Mouse (Mus musculus) MEL (cell line): ENCODE data around the gene Carnmt1. TPM values are rescaled to one million over a fixed set of nuclear protein-coding genes. Genes with fewer than 3 reads are reported as not detected.
A peak's percentile ranks its signal among the peaks of the same experiment; 100 is the strongest.

ENCODE experiments used
- DNase-seq: peaks from one replicate; pipeline ENCODE4 v3.0.0; 2011; ENCODE audit warnings: low read depth, low spot score
- H3K27ac ChIP-seq: 2 replicates; pipeline ENCODE4 v1.5.1; 2012; ENCODE audit warnings: low read depth, mild to moderate bottlenecking, control low read depth, low read length, moderate library complexity; ENCODE audit not compliant: control insufficient read depth
- H3K27me3 ChIP-seq, 2 experiments: fragments of 150-350 bp in 1 of 2; sonication (generic) in 1 of 2; 2 replicates each; pipeline ENCODE4 v1.6.1; 2012; ENCODE audit warnings: low read length in 2 of 2, mild to moderate bottlenecking in 2 of 2, improper control_type of control experiment in 1 of 2, moderate library complexity in 1 of 2; ENCODE audit not compliant: insufficient read depth in 2 of 2, control insufficient read depth in 1 of 2
- H3K36me3 ChIP-seq, 2 experiments: 2 replicates each; pipeline ENCODE4 v1.6.1; 2012 to 2014; ENCODE audit warnings: low read length in 2 of 2, improper control_type of control experiment in 1 of 2, inconsistent platforms in 1 of 2, mild to moderate bottlenecking in 1 of 2; ENCODE audit not compliant: insufficient read depth in 2 of 2, control insufficient read depth in 1 of 2
- H3K4me1 ChIP-seq, 2 experiments: fragments of 150-350 bp in 1 of 2; sonication (generic) in 1 of 2; 2 replicates each; pipeline ENCODE4 v1.6.1; 2012; ENCODE audit warnings: low read length in 2 of 2, improper control_type of control experiment in 1 of 2, mild to moderate bottlenecking in 1 of 2; ENCODE audit not compliant: insufficient read depth in 2 of 2, control insufficient read depth in 1 of 2
- H3K4me3 ChIP-seq, 2 experiments: fragments of 150-350 bp in 1 of 2; sonication (generic) in 1 of 2; 2 replicates each; pipeline ENCODE4 v1.5.1; 2012; ENCODE audit warnings: low read depth in 2 of 2, low read length in 2 of 2, mild to moderate bottlenecking in 2 of 2, moderate library complexity in 2 of 2, control low read depth in 1 of 2, improper control_type of control experiment in 1 of 2; ENCODE audit not compliant: control insufficient read depth in 1 of 2, insufficient read depth in 1 of 2
- H3K79me2 ChIP-seq: 2 replicates; pipeline ENCODE4 v1.6.1; 2012; ENCODE audit warnings: mild to moderate bottlenecking, low read length, moderate library complexity; ENCODE audit not compliant: control insufficient read depth, poor library complexity, insufficient read depth
- H3K9ac ChIP-seq: 2 replicates; pipeline ENCODE4 v1.6.1; 2012; ENCODE audit warnings: low read depth, mild to moderate bottlenecking, control low read depth, low read length, moderate library complexity; ENCODE audit not compliant: control insufficient read depth, poor library complexity, severe bottlenecking
- H3K9me3 ChIP-seq: fragments of 150-350 bp; sonication (generic); replicated peaks from 2 replicates; pipeline ENCODE4 v1.6.1; 2012; ENCODE audit warnings: mild to moderate bottlenecking, low read length, improper control_type of control experiment, moderate library complexity; ENCODE audit not compliant: insufficient read depth
- CTCF ChIP-seq, 3 experiments: IDR thresholded peaks in 2 of 3; conservative IDR thresholded peaks in 1 of 3; 2 replicates each; pipeline ENCODE4 v1.5.1; 2011 to 2012; ENCODE audit warnings: low read length in 3 of 3, low read depth in 2 of 3, mild to moderate bottlenecking in 2 of 3, improper control_type of control experiment in 1 of 3, inconsistent platforms in 1 of 3, mixed read lengths in 1 of 3, moderate library complexity in 1 of 3; ENCODE audit not compliant: control insufficient read depth in 1 of 3, insufficient read depth in 1 of 3, poor library complexity in 1 of 3, severe bottlenecking in 1 of 3
- ELF1 ChIP-seq: IDR thresholded peaks from 2 replicates; pipeline ENCODE4 v1.6.1; 2014; ENCODE audit warnings: low read depth, mild to moderate bottlenecking, inconsistent platforms, low read length, improper control_type of control experiment, moderate library complexity
- EP300 ChIP-seq, 2 experiments: IDR thresholded peaks; 2 replicates each; pipeline ENCODE4 v1.6.1; 2011; ENCODE audit warnings: improper control_type of control experiment in 2 of 2, low read length in 2 of 2, low read depth in 1 of 2, mild to moderate bottlenecking in 1 of 2
- GABPA ChIP-seq: IDR thresholded peaks from 2 replicates; pipeline ENCODE4 v1.6.1; 2012; ENCODE audit warnings: low read depth, mild to moderate bottlenecking, inconsistent platforms, low read length, improper control_type of control experiment, moderate library complexity
- GATA1 ChIP-seq: IDR thresholded peaks from 2 replicates; pipeline ENCODE4 v1.6.1; 2011; ENCODE audit warnings: low read depth, low read length, improper control_type of control experiment
- HCFC1 ChIP-seq: IDR thresholded peaks from 2 replicates; pipeline ENCODE4 v1.6.1; 2012; ENCODE audit warnings: low read depth, mild to moderate bottlenecking, inconsistent platforms, low read length, improper control_type of control experiment, moderate library complexity
- JUND ChIP-seq: IDR thresholded peaks from 2 replicates; pipeline ENCODE4 v1.6.1; 2011; ENCODE audit warnings: low read depth, mild to moderate bottlenecking, improper control_type of control experiment, low read length
- KAT2A ChIP-seq: conservative IDR thresholded peaks from 2 replicates; pipeline ENCODE4 v1.6.1; 2012; ENCODE audit warnings: low read depth, low read length, improper control_type of control experiment, inconsistent platforms
- MAZ ChIP-seq: IDR thresholded peaks from 2 replicates; pipeline ENCODE4 v1.6.1; 2012; ENCODE audit warnings: low read depth, mild to moderate bottlenecking, inconsistent platforms, low read length, improper control_type of control experiment
- MEF2A ChIP-seq: IDR thresholded peaks from 2 replicates; pipeline ENCODE4 v1.6.1; 2014; ENCODE audit warnings: low read depth, mild to moderate bottlenecking, inconsistent platforms, low read length, improper control_type of control experiment; ENCODE audit not compliant: poor library complexity, insufficient replicate concordance, severe bottlenecking; ENCODE audit errors: extremely low read depth
- MXI1 ChIP-seq: IDR thresholded peaks from 2 replicates; pipeline ENCODE4 v1.6.1; 2011; ENCODE audit warnings: mild to moderate bottlenecking, low read depth, low read length, improper control_type of control experiment
- MYB ChIP-seq: IDR thresholded peaks from 2 replicates; pipeline ENCODE4 v1.6.1; 2011; ENCODE audit warnings: mild to moderate bottlenecking, low read depth, low read length, improper control_type of control experiment
- NELFE ChIP-seq: IDR thresholded peaks from 2 replicates; pipeline ENCODE4 v1.6.1; 2011; ENCODE audit warnings: low read depth, low read length, improper control_type of control experiment
- RAD21 ChIP-seq: IDR thresholded peaks from 2 replicates; pipeline ENCODE4 v1.6.1; 2011; ENCODE audit warnings: mild to moderate bottlenecking, low read depth, low read length, improper control_type of control experiment
- SMC3 ChIP-seq: IDR thresholded peaks from 2 replicates; pipeline ENCODE4 v1.6.1; 2011; ENCODE audit warnings: low read depth, low read length, improper control_type of control experiment
- TAL1 ChIP-seq: IDR thresholded peaks from 2 replicates; pipeline ENCODE4 v1.6.1; 2012; ENCODE audit warnings: mild to moderate bottlenecking, inconsistent platforms, low read length, moderate library complexity, mixed read lengths
- ZC3H11A ChIP-seq: IDR thresholded peaks from 2 replicates; pipeline ENCODE4 v1.6.1; 2012; ENCODE audit warnings: low read depth, mild to moderate bottlenecking, inconsistent platforms, low read length, improper control_type of control experiment
- ZMIZ1 ChIP-seq: IDR thresholded peaks from 2 replicates; pipeline ENCODE4 v1.6.1; 2012; ENCODE audit warnings: low read depth, mild to moderate bottlenecking, inconsistent platforms, low read length, improper control_type of control experiment, moderate library complexity
- polyA plus RNA-seq, 2 experiments: library from polyadenylated mRNA; stranded (reverse) in 1 of 2; unstranded in 1 of 2; fragments of >175 nt in 1 of 2; fragments of >200 nt in 1 of 2; gene quantifications; 2 replicates each; pipeline versions ENCODE4 v1.2.1 to v1.2.4; 2012; ENCODE audit warnings: low replicate concordance in 2 of 2, low read depth in 1 of 2; ENCODE audit not compliant: insufficient read length in 2 of 2, insufficient read depth in 1 of 2, missing spikeins in 1 of 2
- total RNA-seq: library from RNA; depleted of rRNA; stranded (reverse); fragments of 300-350 nt; gene quantifications from 2 replicates; pipeline ENCODE4 v1.2.3, GENCODE M21; 2012

The Carnmt1 gene
- total and polyA plus RNA-seq, 3 experiments, result 15.4 to 23.3 TPM; not detected in 1

GRCm38 (mm10) chr19:18673116-18673515, 2.6 kb downstream of the Carnmt1 start:
- peaks cover 4 to 18% of the 10 kb centered on the region in 2 experiments; a peak in 3 of 4 replicates for H3K4me1 ChIP-seq
- peak overlapping the region; percentile 10 to 100; a peak in 3 of 4 replicates for H3K4me3 ChIP-seq
- H3K9ac ChIP-seq, result peak overlapping the region; percentile 47; the same call in 1 of the 2 replicates
- no peak for DNase-seq
- H3K27me3 ChIP-seq, result no peaks in the 10 kb centered on the region
- no peak overlapping the region for H3K27ac ChIP-seq
- H3K9me3 ChIP-seq, result no peaks in the 10 kb centered on the region
- TF ChIP-seq GABPA, result no peak
- TF ChIP-seq JUND, result no peak
- no peak for TF ChIP-seq MEF2A
- no peak for TF ChIP-seq EP300 (IDR thresholded peaks at IDR 0.05; ENCODE audit: low read depth in 1 of 2, low read length in 2 of 2)
- TF ChIP-seq MAZ, result no peak
- TF ChIP-seq HCFC1, result no peak
- no peak; the same call in 1 of the 2 replicates for TF ChIP-seq MXI1
- no peak for TF ChIP-seq MYB
- TF ChIP-seq ELF1, result no peak
- TF ChIP-seq RAD21, result no peak
- H3K36me3 ChIP-seq, result peaks cover 15 to 19% of the 10 kb centered on the region in 2 experiments
- peaks cover 46% of the 10 kb centered on the region for H3K79me2 ChIP-seq

DNA sequence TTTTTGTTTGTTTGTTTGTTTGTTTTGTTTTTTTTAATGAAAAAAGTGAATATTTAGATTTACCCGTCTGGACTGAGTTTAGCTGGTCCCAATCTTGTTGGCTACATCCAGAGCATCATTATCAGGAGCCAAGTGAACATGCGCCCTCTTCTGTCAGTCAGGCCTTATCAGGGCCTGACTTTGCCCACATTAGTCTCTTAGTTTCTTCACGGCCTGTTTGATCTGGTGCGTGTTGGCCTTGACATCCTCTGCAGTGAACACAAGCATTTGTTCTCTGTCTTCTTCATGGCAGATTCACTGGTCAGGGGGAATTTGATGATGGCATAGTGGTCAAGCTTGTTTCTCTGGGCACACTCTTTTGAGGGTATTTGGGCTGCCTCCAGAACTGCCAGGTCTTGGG, 11.6 kb downstream of the Carnmt1 start:
- H3K4me3 ChIP-seq, result no peak overlapping the region
- peak; percentile 56 for DNase-seq
- no peaks in the 10 kb centered on the region for H3K27me3 ChIP-seq
- peaks cover 0 to 4% of the 10 kb centered on the region in 2 experiments; a peak in 2 of 4 replicates for H3K4me1 ChIP-seq
- no peak overlapping the region for H3K27ac ChIP-seq
- TF ChIP-seq SMC3 (peak; percentile 58), RAD21 (peak; percentile 25), KAT2A (no peak), TAL1 (no peak), CTCF (IDR thresholded peaks at IDR 0.05 in 2 of 3, conservative IDR thresholded peaks at IDR 0.05 in 1 of 3; ENCODE audit: control insufficient read depth in 1 of 3, insufficient read depth in 1 of 3, low read depth in 2 of 3, low read length in 3 of 3, poor library complexity in 1 of 3, severe bottlenecking in 1 of 3) (peak in 2 of 3 experiments; percentile 33 to 53; a peak in 4 of 6 replicates), NELFE (no peak), ZC3H11A (no peak), ZMIZ1 (no peak), GABPA (no peak), GATA1 (peak; percentile 70)
- peaks cover 2% of the 10 kb centered on the region; the same call in 1 of the 2 replicates for H3K79me2 ChIP-seq
- no peaks in the 10 kb centered on the region for H3K9me3 ChIP-seq
- no peak overlapping the region for H3K9ac ChIP-seq
- H3K36me3 ChIP-seq, result peaks cover 6 to 29% of the 10 kb centered on the region in 2 experiments
